Mouse (Mus musculus): Measurements from ENCODE around the gene B430305J03Rik.
A peak's percentile ranks its signal among the peaks of the same experiment; 100 is the strongest.

B430305J03Rik gene

GRCm38 (mm10) chr3:61365779-61366373 lies at the start of gene B430305J03Rik:
TSS of gene B430305J03Rik (minus strand) at chr3:61365951.
- no peak for DNase-seq (ENCODE audit: low read depth, low spot score)

GRCm38 (mm10) chr3:61409683-61410082 lies 43.9 kb upstream of the B430305J03Rik start:
- DNase-seq (ENCODE audit: low read depth, low spot score) = no peak

- DNase-seq (ENCODE audit: low read depth, low spot score) = no peak
These were observed 41.2 kb upstream of the B430305J03Rik start for GRCm38 (mm10) chr3:61406921-61407320.

- no peak for DNase-seq (ENCODE audit: low read depth, low spot score)
These were observed 35.2 kb upstream of the B430305J03Rik start for GRCm38 (mm10) chr3:61400823-61401387.

- peak; percentile 21 for DNase-seq (ENCODE audit: low read depth, low spot score)
These were observed 31.0 kb upstream of the B430305J03Rik start for GRCm38 (mm10) chr3:61396728-61397127.

GRCm38 (mm10) chr3:61395382-61395781 lies 29.6 kb upstream of the B430305J03Rik start:
- DNase-seq (ENCODE audit: low read depth, low spot score) = no peak

- no peak for DNase-seq (ENCODE audit: low read depth, low spot score)
These were observed 27.8 kb upstream of the B430305J03Rik start for GRCm38 (mm10) chr3:61393520-61393919.

- DNase-seq (ENCODE audit: low read depth, low spot score) = no peak
These were observed 27.1 kb upstream of the B430305J03Rik start for GRCm38 (mm10) chr3:61392881-61393280.

GRCm38 (mm10) chr3:61391564-61391963 lies 25.8 kb upstream of the B430305J03Rik start:
- DNase-seq (ENCODE audit: low read depth, low spot score) = no peak

- no peak for DNase-seq (ENCODE audit: low read depth, low spot score)
These were observed 20.6 kb upstream of the B430305J03Rik start for GRCm38 (mm10) chr3:61386368-61386767.

GRCm38 (mm10) chr3:61376001-61376400 lies 10.2 kb upstream of the B430305J03Rik start:
- DNase-seq (ENCODE audit: low read depth, low spot score) = no peak

- peak; percentile 13 for DNase-seq (ENCODE audit: low read depth, low spot score)
These were observed 2.7 kb upstream of the B430305J03Rik start for GRCm38 (mm10) chr3:61368446-61368845.

- peak; percentile 57 for DNase-seq (ENCODE audit: low read depth, low spot score)
These were observed 573 bp downstream of the B430305J03Rik start for GRCm38 (mm10) chr3:61364978-61365778.

GRCm38 (mm10) chr3:61364661-61364977 lies 1.1 kb downstream of the B430305J03Rik start:
- DNase-seq (ENCODE audit: low read depth, low spot score) = no peak

- peak; percentile 97 for DNase-seq (ENCODE audit: low read depth, low spot score)
These were observed 1.6 kb downstream of the B430305J03Rik start for GRCm38 (mm10) chr3:61363989-61364660.

- peak; percentile 99 for DNase-seq (ENCODE audit: low read depth, low spot score)
These were observed 2.4 kb downstream of the B430305J03Rik start for GRCm38 (mm10) chr3:61363161-61363988.

- no peak for DNase-seq (ENCODE audit: low read depth, low spot score)
These were observed 3.0 kb downstream of the B430305J03Rik start for GRCm38 (mm10) chr3:61362821-61363160.

- no peak for DNase-seq (ENCODE audit: low read depth, low spot score)
These were observed 4.4 kb downstream of the B430305J03Rik start, which contains the start of gene Rap2b for GRCm38 (mm10) chr3:61361338-61361737. TSS of gene Rap2b (plus strand) at chr3:61361638.

GRCm38 (mm10) chr3:61358756-61359293 lies 6.9 kb downstream of the B430305J03Rik start:
- no peak for DNase-seq (ENCODE audit: low read depth, low spot score)

GRCm38 (mm10) chr3:61358107-61358506 lies 7.6 kb downstream of the B430305J03Rik start:
- DNase-seq (ENCODE audit: low read depth, low spot score) = no peak

- DNase-seq (ENCODE audit: low read depth, low spot score) = no peak
These were observed 10.3 kb downstream of the B430305J03Rik start for GRCm38 (mm10) chr3:61355464-61355863.
